12 mouse cellular contexts compared by ENCODE assay signal in the genomic region with DNA sequence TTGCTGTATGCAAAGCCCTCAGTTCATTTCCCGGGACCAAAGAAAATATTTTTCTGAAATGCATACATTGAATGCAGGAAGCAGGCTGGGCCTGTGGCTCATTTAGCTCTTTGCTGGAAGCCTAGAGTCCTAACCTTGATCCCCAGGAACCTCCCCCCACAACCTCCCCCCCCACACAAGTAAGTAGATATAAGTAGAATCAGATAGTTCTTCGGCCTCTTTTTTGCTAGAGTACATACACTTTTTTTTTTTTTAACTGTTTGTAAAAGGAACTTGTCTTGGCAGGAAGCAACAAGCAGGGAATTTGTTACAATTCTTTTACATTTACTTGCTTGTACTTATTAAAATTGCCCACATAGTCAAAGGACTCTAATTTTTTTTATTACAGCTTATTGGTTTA. TPM values are rescaled to one million over a fixed set of nuclear protein-coding genes. Genes with fewer than 3 reads are reported as not detected.
DNase-seq lines count a peak whose midpoint lies in the region; ATAC-seq and TF ChIP-seq lines count a peak whose summit lies in the region.
"Had no signal": no experiment of that assay in that cellular context is flagged by ENCODE, and none has a peak within 500 bp of the region (broad histone marks: within the 10 kb centered on the region; RNA-seq: fewer than 3 reads in every experiment).

No protein-coding gene starts in this region.

- TF ChIP-seq CTCF in heart, postnatal 0 days (IDR thresholded peaks at IDR 0.05; ENCODE audit: low read depth) = no peak

- H3K4me2 ChIP-seq in heart, postnatal 0 days (ENCODE audit: low read depth, low read length) = peak overlapping the region; percentile 83
- H3K4me2 ChIP-seq in embryonic facial prominence, embryonic 15.5 days (replicated peaks) = peak overlapping the region; percentile 86
- peak overlapping the region; percentile 80 for H3K4me2 ChIP-seq in intestine, embryonic 15.5 days (replicated peaks)
- peak overlapping the region; percentile 63 for H3K4me2 ChIP-seq in midbrain, embryonic 16.5 days (ENCODE audit: low read length)

- 0 out of 2 replicates have a peak overlapping the region, but pooled peaks have one; percentile 10 for H3K9ac ChIP-seq in heart, postnatal 0 days (replicated peaks; ENCODE audit: low read depth, low read length)
- no peak overlapping the region for H3K9ac ChIP-seq in embryonic facial prominence, embryonic 15.5 days
- peak overlapping the region; percentile 30 for H3K9ac ChIP-seq in intestine, embryonic 15.5 days
- peak overlapping the region; percentile 93; the same call in 1 of the 2 replicates for H3K9ac ChIP-seq in midbrain, embryonic 16.5 days (ENCODE audit: low read depth, low read length)

- H3K4me1 ChIP-seq in heart, postnatal 0 days (ENCODE audit: control insufficient read depth, insufficient read depth) = peaks cover 18% of the 10 kb centered on the region
- peaks cover 25% of the 10 kb centered on the region for H3K4me1 ChIP-seq in embryonic facial prominence, embryonic 15.5 days
- peaks cover 25% of the 10 kb centered on the region for H3K4me1 ChIP-seq in intestine, embryonic 15.5 days (replicated peaks)
- H3K4me1 ChIP-seq in midbrain, embryonic 16.5 days (ENCODE audit: control insufficient read depth, insufficient read depth, low read length) = peaks cover 24% of the 10 kb centered on the region

- intact Hi-C loops in heart, postnatal 10 days (cut with DNase I) = loop anchor here (5.0 kb wide), 1 partner anchor 81 kb away; no protein-coding TSS in a partner anchor

- H3K36me3 ChIP-seq in heart, postnatal 0 days (replicated peaks; ENCODE audit: control insufficient read depth, insufficient read depth, low read length) = no peaks in the 10 kb centered on the region
- H3K36me3 ChIP-seq in embryonic facial prominence, embryonic 15.5 days = no peaks in the 10 kb centered on the region
- H3K36me3 ChIP-seq in intestine, embryonic 15.5 days = no peaks in the 10 kb centered on the region
- H3K36me3 ChIP-seq in midbrain, embryonic 16.5 days (ENCODE audit: control insufficient read depth, insufficient read depth, low read length) = no peaks in the 10 kb centered on the region

- 53% methylated on average over 2 of the region's 2 CpGs for WGBS in heart, postnatal 0 days
- WGBS in embryonic facial prominence, embryonic 15.5 days = 27% methylated on average over 2 of the region's 2 CpGs
- WGBS in intestine, embryonic 15.5 days = 62% methylated on average over 2 of the region's 2 CpGs
- WGBS in midbrain, embryonic 16.5 days = 85% methylated on average over 2 of the region's 2 CpGs

- H3K27me3 ChIP-seq in heart, postnatal 0 days (ENCODE audit: control insufficient read depth, insufficient read depth, low read length) = no peaks in the 10 kb centered on the region
- no peaks in the 10 kb centered on the region for H3K27me3 ChIP-seq in embryonic facial prominence, embryonic 15.5 days
- no peaks in the 10 kb centered on the region for H3K27me3 ChIP-seq in intestine, embryonic 15.5 days (replicated peaks)
- H3K27me3 ChIP-seq in midbrain, embryonic 16.5 days (ENCODE audit: control insufficient read depth, insufficient read depth, low read depth, low read length) = no peaks in the 10 kb centered on the region
- H3K27me3 ChIP-seq: CH12.LX had no signal

- no peak for ATAC-seq in heart, postnatal 0 days (ENCODE audit: insufficient read depth, low read depth)
- ATAC-seq in embryonic facial prominence, embryonic 15.5 days (ENCODE audit: insufficient number of reproducible peaks, low FRiP score, low TSS enrichment, low read depth) = no peak
- ATAC-seq in intestine, embryonic 15.5 days = no peak
- ATAC-seq in midbrain, embryonic 16.5 days = no peak

- DNase-seq in heart, postnatal 0 days (ENCODE audit: low spot score) = no peak
- no peak for DNase-seq in heart, postnatal 10 days
- DNase-seq in frontal cortex, adult 2 months (ENCODE audit: extremely low spot score in 1 of 2, low spot score in 1 of 2) = no peak
- no peak for DNase-seq in cerebellum, adult 9-11 months
- DNase-seq in frontal cortex, postnatal 25 days (ENCODE audit: low spot score in 2 of 2) = no peak
- DNase-seq: adrenal gland, adult 8-10 months; right cerebral cortex, postnatal 4 days had no signal

- no peaks in the 10 kb centered on the region for H3K9me3 ChIP-seq in heart, postnatal 0 days (replicated peaks; ENCODE audit: control insufficient read depth, low read length)
- no peaks in the 10 kb centered on the region for H3K9me3 ChIP-seq in embryonic facial prominence, embryonic 15.5 days (replicated peaks)
- no peaks in the 10 kb centered on the region for H3K9me3 ChIP-seq in intestine, embryonic 15.5 days
- H3K9me3 ChIP-seq in midbrain, embryonic 16.5 days (replicated peaks; ENCODE audit: control insufficient read depth, low read length, poor library complexity, severe bottlenecking) = no peaks in the 10 kb centered on the region

- H3K27ac ChIP-seq in heart, postnatal 0 days (ENCODE audit: low read depth) = peak overlapping the region; percentile 92; the same call in 1 of the 2 replicates
- H3K27ac ChIP-seq in embryonic facial prominence, embryonic 15.5 days (replicated peaks) = peak overlapping the region; percentile 93; the same call in 1 of the 2 replicates
- 0 out of 2 replicates have a peak overlapping the region, but pooled peaks have one; percentile 98 for H3K27ac ChIP-seq in intestine, embryonic 15.5 days
- H3K27ac ChIP-seq in midbrain, embryonic 16.5 days (ENCODE audit: low read length) = no peak overlapping the region
- H3K27ac ChIP-seq: macrophage had no signal

- TF ChIP-seq EP300 in heart, postnatal 0 days (IDR thresholded peaks at IDR 0.05; ENCODE audit: low read depth) = no peak

- H3K4me3 ChIP-seq in heart, postnatal 0 days (ENCODE audit: low read depth, low read length) = peak overlapping the region; percentile 3; the same call in 1 of the 2 replicates
- peak overlapping the region; percentile 89 for H3K4me3 ChIP-seq in embryonic facial prominence, embryonic 15.5 days (replicated peaks)
- peak overlapping the region; percentile 82 for H3K4me3 ChIP-seq in intestine, embryonic 15.5 days (replicated peaks)
- H3K4me3 ChIP-seq in midbrain, embryonic 16.5 days (ENCODE audit: low read depth, low read length) = 0 out of 2 replicates have a peak overlapping the region, but pooled peaks have one; percentile 88

RNA-seq across cellular contexts. Expression of a gene that starts 1.7 kb away (rescaled TPM):
- 60.9 and 79.6 TPM in 2 replicates for total RNA-seq in heart, postnatal 0 days (2014; rRNA removed; ENCODE audit: low replicate concordance)
- polyA plus RNA-seq in heart, postnatal 0 days (2015; fragmentation: Nextera tagmentation; extraction: Ambion mirVana) = 16.5 and 17.7 TPM in 2 replicates
- 100 to 1,000 TPM; 136 to 143 TPM for total RNA-seq in heart, postnatal 10 days (2021)
- 13.6 and 15.6 TPM in 2 replicates for polyA plus RNA-seq in embryonic facial prominence, embryonic 15.5 days (2015; fragmentation: Nextera tagmentation; extraction: Ambion mirVana)
- polyA plus RNA-seq in intestine, embryonic 15.5 days (2015; fragmentation: Nextera tagmentation; extraction: Ambion mirVana) = 14.0 and 14.4 TPM in 2 replicates
- 15.6 and 17.8 TPM in 2 replicates for polyA plus RNA-seq in midbrain, embryonic 16.5 days (2015; fragmentation: Nextera tagmentation; extraction: Ambion mirVana)
- polyA plus RNA-seq in frontal cortex, adult 2 months (2012; rRNA removed) = 55.8 and 61.7 TPM in 2 replicates

RNA-seq across cellular contexts. Expression of a gene that starts 53.2 kb away (rescaled TPM):
- total RNA-seq in heart, postnatal 0 days (2014; rRNA removed; ENCODE audit: low replicate concordance) = 9.6 and 14.5 TPM in 2 replicates
- 5.1 and 6.7 TPM in 2 replicates for polyA plus RNA-seq in heart, postnatal 0 days (2015; fragmentation: Nextera tagmentation; extraction: Ambion mirVana)
- total RNA-seq in heart, postnatal 10 days (2021) = 10 to 100 TPM; 16.0 to 18.9 TPM
- 12.4 and 12.6 TPM in 2 replicates for polyA plus RNA-seq in embryonic facial prominence, embryonic 15.5 days (2015; fragmentation: Nextera tagmentation; extraction: Ambion mirVana)
- 8.4 and 8.5 TPM in 2 replicates for polyA plus RNA-seq in intestine, embryonic 15.5 days (2015; fragmentation: Nextera tagmentation; extraction: Ambion mirVana)
- 9.0 and 9.4 TPM in 2 replicates for polyA plus RNA-seq in midbrain, embryonic 16.5 days (2015; fragmentation: Nextera tagmentation; extraction: Ambion mirVana)
- 17.3 and 18.0 TPM in 2 replicates for polyA plus RNA-seq in frontal cortex, adult 2 months (2012; rRNA removed)

RNA-seq across cellular contexts. Expression of a gene that starts 53.4 kb away (rescaled TPM):
- 9.0 and 16.9 TPM in 2 replicates for total RNA-seq in heart, postnatal 0 days (2014; rRNA removed; ENCODE audit: low replicate concordance)
- polyA plus RNA-seq in heart, postnatal 0 days (2015; fragmentation: Nextera tagmentation; extraction: Ambion mirVana) = 5.0 and 5.3 TPM in 2 replicates
- 10 to 100 TPM; 19.5 to 20.5 TPM for total RNA-seq in heart, postnatal 10 days (2021)
- 8.9 and 9.5 TPM in 2 replicates for polyA plus RNA-seq in embryonic facial prominence, embryonic 15.5 days (2015; fragmentation: Nextera tagmentation; extraction: Ambion mirVana)
- 7.5 and 7.8 TPM in 2 replicates for polyA plus RNA-seq in intestine, embryonic 15.5 days (2015; fragmentation: Nextera tagmentation; extraction: Ambion mirVana)
- 14.1 and 15.3 TPM in 2 replicates for polyA plus RNA-seq in midbrain, embryonic 16.5 days (2015; fragmentation: Nextera tagmentation; extraction: Ambion mirVana)
- 15.0 and 17.3 TPM in 2 replicates for polyA plus RNA-seq in frontal cortex, adult 2 months (2012; rRNA removed)

Comparison
In these comparisons a context has a peak if more than half of its experiments do, and no peak if none do; other contexts are left out.
1. H3K4me3 ChIP-seq: peak in every context shown above with its lines; median percentile 89 in embryonic facial prominence, embryonic 15.5 days; 88 in midbrain, embryonic 16.5 days; 82 in intestine, embryonic 15.5 days; 3 in heart, postnatal 0 days.